Mouse (Mus musculus): ENCODE measurements around the gene Uts2. TPM values are rescaled to one million over a fixed set of nuclear protein-coding genes. Genes with fewer than 3 reads are reported as not detected.

Uts2 gene
- total RNA-seq (2023) = not detected

GRCm38 (mm10) chr4:150996797-150997196 lies at the start of gene Uts2:
TSS of gene Uts2 (plus strand) at chr4:150997097.

GRCm38 (mm10) chr4:151044037-151044943 lies 47.4 kb downstream of the Uts2 start, which contains the start of gene Per3:
TSS of gene Per3 (minus strand) at chr4:151044665.

Other genes starting within 250 kb of the Uts2 start
- gene Errfi1, start 143.2 kb upstream of the Uts2 start, total RNA-seq (2023) = 10 to 100 TPM in 1 of 2 experiments, 1 to 10 TPM in 1; 9.0 to 12.8 TPM
- 100 to 1,000 TPM; 118 to 135 TPM for gene Park7, start 82.7 kb upstream of the Uts2 start, total RNA-seq (2023)
- gene Tnfrsf9, start 82.5 kb upstream of the Uts2 start, total RNA-seq (2023) = under 1 TPM in 1 of 2 experiments, not detected in 1; 0.58 TPM
- 1 to 10 TPM; 4.3 to 4.4 TPM for gene Per3, start 47.6 kb downstream of the Uts2 start, total RNA-seq (2023)
- gene Vamp3, start 60.9 kb downstream of the Uts2 start, total RNA-seq (2023) = 10 to 100 TPM; 75.5 to 75.8 TPM
- not detected for gene Gm13090, start 92.5 kb downstream of the Uts2 start, total RNA-seq (2023)